ENCODE assay signal across 8 mouse cellular contexts in the genomic region with DNA sequence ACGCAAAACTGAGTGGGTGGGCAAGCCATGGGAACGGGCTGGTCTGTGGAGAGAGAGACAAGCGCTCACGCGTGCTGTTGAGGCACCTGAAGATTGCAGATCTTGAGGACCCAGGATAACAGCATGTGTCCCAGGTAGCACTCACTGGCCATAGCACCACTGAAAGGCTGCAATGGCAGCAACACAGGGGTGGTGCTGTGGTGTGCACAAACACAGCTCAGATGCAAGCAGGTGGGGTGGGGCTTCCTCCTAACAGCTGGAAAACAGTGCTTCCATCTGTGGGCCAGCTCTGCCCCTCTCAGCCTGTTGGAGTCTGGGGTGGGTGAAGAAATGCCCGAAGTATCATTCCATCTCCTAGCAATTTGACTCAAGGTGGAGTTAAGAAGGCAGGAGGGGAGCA. TPM values are rescaled to one million over a fixed set of nuclear protein-coding genes. Genes with fewer than 3 reads are reported as not detected.
DNase-seq lines count a peak whose midpoint lies in the region; ATAC-seq and TF ChIP-seq lines count a peak whose summit lies in the region.

A gene (plus strand): TSS at position 301 of the 400 bp plus-strand sequence.

- H3K4me3 ChIP-seq in layer of hippocampus, adult 2 months: no peak within 1 kb of the TSS
- H3K4me3 ChIP-seq in forebrain, embryonic 13.5 days: no peak within 1 kb of the TSS
- no peak within 1 kb of the TSS for H3K4me3 ChIP-seq in midbrain, embryonic 11.5 days (ENCODE audit: low read depth, low read length)

- 83% methylated on average over 6 of the region's 6 CpGs for WGBS in forebrain, embryonic 13.5 days
- 86% methylated on average over 6 of the region's 6 CpGs for WGBS in midbrain, embryonic 11.5 days

- H3K9ac ChIP-seq in forebrain, embryonic 13.5 days: no peak within 1 kb of the TSS
- H3K9ac ChIP-seq in midbrain, embryonic 11.5 days (ENCODE audit: low read length): no peak within 1 kb of the TSS

- TF ChIP-seq CTCF in layer of hippocampus, adult 2 months (conservative IDR thresholded peaks at IDR 0.05): no peak

- H3K4me2 ChIP-seq in forebrain, embryonic 13.5 days: no peak within 1 kb of the TSS
- no peak within 1 kb of the TSS for H3K4me2 ChIP-seq in midbrain, embryonic 11.5 days

- ATAC-seq in forebrain, embryonic 13.5 days: no peak
- ATAC-seq in midbrain, embryonic 11.5 days (ENCODE audit: low FRiP score): no peak

- no peaks in the 10 kb centered on the region for H3K27me3 ChIP-seq in forebrain, embryonic 13.5 days
- H3K27me3 ChIP-seq in midbrain, embryonic 11.5 days (ENCODE audit: control insufficient read depth, insufficient read depth, low read length): no peaks in the 10 kb centered on the region; the same call in 1 of the 2 replicates

- H3K4me1 ChIP-seq in forebrain, embryonic 13.5 days: no peaks in the 10 kb centered on the region
- no peaks in the 10 kb centered on the region for H3K4me1 ChIP-seq in midbrain, embryonic 11.5 days (ENCODE audit: control insufficient read depth, insufficient read depth, low read length)

- H3K27ac ChIP-seq in layer of hippocampus, adult 2 months: no peak within 1 kb of the TSS
- H3K27ac ChIP-seq in forebrain, embryonic 13.5 days: no peak within 1 kb of the TSS
- no peak within 1 kb of the TSS for H3K27ac ChIP-seq in midbrain, embryonic 11.5 days (ENCODE audit: low read depth, low read length)

- no peaks in the 10 kb centered on the region for H3K36me3 ChIP-seq in forebrain, embryonic 13.5 days (ENCODE audit: poor library complexity, severe bottlenecking)
- no peaks in the 10 kb centered on the region for H3K36me3 ChIP-seq in midbrain, embryonic 11.5 days (ENCODE audit: control insufficient read depth, insufficient read depth, low read length)

- H3K9me3 ChIP-seq in forebrain, embryonic 13.5 days (replicated peaks): no peaks in the 10 kb centered on the region
- no peaks in the 10 kb centered on the region for H3K9me3 ChIP-seq in midbrain, embryonic 11.5 days (ENCODE audit: control insufficient read depth, low read length)

- DNase-seq in layer of hippocampus, postnatal 36 days: no peak
- no peak for DNase-seq in layer of hippocampus, adult 2 months (ENCODE audit: low spot score in 2 of 2)
- DNase-seq in ZHBTc4 (ENCODE audit: low read depth, low spot score): peak; percentile 17
- DNase-seq in midbrain, embryonic 11.5 days (ENCODE audit: low spot score, missing footprints): no peak
- DNase-seq in natural killer cell, adult 2 months (ENCODE audit: low spot score in 2 of 2): no peak
- DNase-seq in spleen, postnatal 36 days (ENCODE audit: low spot score in 2 of 2): no peak
- DNase-seq in testis, postnatal 10 days (ENCODE audit: low spot score): no peak

RNA-seq across cellular contexts. Expression of the gene that starts here (rescaled TPM):
- total RNA-seq in layer of hippocampus, postnatal 36 days (2021): 10 to 100 TPM; 10.1 to 10.9 TPM
- total RNA-seq in layer of hippocampus, adult 2 months (2021): 1 to 10 TPM; 9.1 to 9.8 TPM
- polyA plus RNA-seq in forebrain, embryonic 13.5 days (2015; fragmentation: Nextera tagmentation; extraction: Ambion mirVana): 32.4 and 34.7 TPM in 2 replicates
- polyA plus RNA-seq in midbrain, embryonic 11.5 days (2014; fragmentation: Nextera tagmentation; extraction: Ambion mirVana): 29.5 and 32.0 TPM in 2 replicates
